Mouse (Mus musculus): ENCODE measurements around the gene Cldn18. TPM values are rescaled to one million over a fixed set of nuclear protein-coding genes. Genes with fewer than 3 reads are reported as not detected.
A peak's percentile ranks its signal among the peaks of the same experiment; 100 is the strongest.

Gene Cldn18
- 3.5 and 5.1 TPM in 2 replicates for polyA plus RNA-seq (2014; fragmentation: Nextera tagmentation; extraction: Ambion mirVana)

GRCm38 (mm10) chr9:99717134-99717533, at the start of gene Cldn18:
Cldn18 (minus strand) TSS chr9:99717267.
- no peak within 1 kb of the TSS for H3K27ac ChIP-seq (ENCODE audit: low read depth)

DNA sequence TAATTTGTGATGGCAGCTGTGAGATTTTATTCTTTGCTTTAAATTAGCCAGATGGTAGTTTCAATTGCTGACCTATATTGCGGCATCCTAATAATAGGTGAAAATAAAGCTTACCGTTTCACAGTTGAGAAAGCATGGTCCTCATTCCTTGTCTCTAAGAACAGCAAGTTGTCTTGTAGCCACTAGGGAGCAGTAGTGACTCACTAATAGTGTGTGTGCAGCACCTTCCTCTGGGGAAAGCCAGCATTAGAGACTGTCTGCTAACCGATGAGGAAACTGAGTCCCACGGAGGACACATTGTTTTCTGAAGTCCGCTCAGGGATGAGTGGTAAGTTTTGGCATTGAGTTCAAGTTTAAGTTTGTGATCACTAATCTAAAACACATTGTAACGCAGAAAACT, 46.5 kb upstream of the Cldn18 start:
- Histone ChIP-seq H3K4me1 (replicated peaks; ENCODE audit: control insufficient read depth, insufficient read depth, low read length) (no peaks in the 10 kb centered on the region), H3K4me3 (ENCODE audit: low read depth, low read length) (no peak overlapping the region), H3K27me3 (replicated peaks; ENCODE audit: control insufficient read depth, insufficient read depth, low read length) (no peaks in the 10 kb centered on the region), H3K36me3 (ENCODE audit: control insufficient read depth, insufficient read depth, low read length) (no peaks in the 10 kb centered on the region), H3K4me2 (ENCODE audit: low read length) (no peak overlapping the region), H3K9me3 (ENCODE audit: control insufficient read depth, low read length) (no peaks in the 10 kb centered on the region), H3K9ac (ENCODE audit: low read length) (no peak overlapping the region), H3K27ac (ENCODE audit: low read depth) (no peak overlapping the region)
- 66% methylated on average over 6 of the region's 6 CpGs for WGBS
- no peak for DNase-seq (ENCODE audit: low spot score)
- no peak for ATAC-seq (replicated peaks; ENCODE audit: low FRiP score, low TSS enrichment, low read depth)

More at GRCm38 (mm10) chr9:99717134-99717533, at the start of gene Cldn18:
- Histone ChIP-seq H3K9me3 (ENCODE audit: control insufficient read depth, low read length) (no peaks in the 10 kb centered on the region), H3K4me2 (ENCODE audit: low read length) (no peak within 1 kb of the TSS), H3K4me1 (replicated peaks; ENCODE audit: control insufficient read depth, insufficient read depth, low read length) (no peaks in the 10 kb centered on the region), H3K9ac (ENCODE audit: low read length) (no peak within 1 kb of the TSS), H3K27me3 (replicated peaks; ENCODE audit: control insufficient read depth, insufficient read depth, low read length) (no peaks in the 10 kb centered on the region), H3K36me3 (ENCODE audit: control insufficient read depth, insufficient read depth, low read length) (no peaks in the 10 kb centered on the region), H3K4me3 (ENCODE audit: low read depth, low read length) (no peak within 1 kb of the TSS)
- WGBS: 84% methylated on average over 14 of the region's 14 CpGs
- no peak for ATAC-seq (replicated peaks; ENCODE audit: low FRiP score, low TSS enrichment, low read depth)
- no peak for DNase-seq (ENCODE audit: low spot score)

DNA sequence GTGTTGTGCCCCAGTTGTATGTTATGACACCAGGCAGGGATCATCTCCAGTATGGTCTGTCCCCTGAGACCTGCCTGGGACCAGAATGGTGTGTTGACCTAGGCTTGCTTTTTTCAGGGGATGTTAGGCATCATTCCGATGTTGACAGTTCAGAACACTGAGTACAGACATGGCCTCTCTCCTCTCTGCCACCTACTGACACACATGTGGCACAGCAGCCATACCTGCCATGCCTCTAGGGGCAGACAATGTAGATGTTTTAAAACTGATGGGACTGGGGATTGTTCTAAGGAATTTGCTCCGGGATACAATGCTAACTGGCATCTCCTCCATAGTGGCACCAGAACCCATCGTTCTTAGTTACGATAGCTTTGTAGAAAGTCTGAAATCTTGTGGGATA, 33.2 kb upstream of the Cldn18 start:
- H3K27me3 ChIP-seq (replicated peaks; ENCODE audit: control insufficient read depth, insufficient read depth, low read length): no peaks in the 10 kb centered on the region
- ATAC-seq (replicated peaks; ENCODE audit: low FRiP score, low TSS enrichment, low read depth) (no peak), DNase-seq (ENCODE audit: low spot score) (peak; percentile 43)
- no peaks in the 10 kb centered on the region for H3K36me3 ChIP-seq (ENCODE audit: control insufficient read depth, insufficient read depth, low read length)
- H3K4me1 ChIP-seq (replicated peaks; ENCODE audit: control insufficient read depth, insufficient read depth, low read length): no peaks in the 10 kb centered on the region
- H3K9me3 ChIP-seq (ENCODE audit: control insufficient read depth, low read length): no peaks in the 10 kb centered on the region
- H3K27ac ChIP-seq (ENCODE audit: low read depth): no peak overlapping the region
- no peak overlapping the region for H3K4me3 ChIP-seq (ENCODE audit: low read depth, low read length)
- H3K4me2 ChIP-seq (ENCODE audit: low read length): no peak overlapping the region
- H3K9ac ChIP-seq (ENCODE audit: low read length): no peak overlapping the region
- WGBS: 77% methylated on average over 4 of the region's 4 CpGs

GRCm38 (mm10) chr9:99748279-99748678, 31.2 kb upstream of the Cldn18 start:
- no peaks in the 10 kb centered on the region for H3K36me3 ChIP-seq (ENCODE audit: control insufficient read depth, insufficient read depth, low read length)
- H3K27me3 ChIP-seq (replicated peaks; ENCODE audit: control insufficient read depth, insufficient read depth, low read length): no peaks in the 10 kb centered on the region
- no peaks in the 10 kb centered on the region for H3K4me1 ChIP-seq (replicated peaks; ENCODE audit: control insufficient read depth, insufficient read depth, low read length)
- H3K4me3 ChIP-seq (ENCODE audit: low read depth, low read length): no peak overlapping the region
- no peaks in the 10 kb centered on the region for H3K9me3 ChIP-seq (ENCODE audit: control insufficient read depth, low read length)
- ATAC-seq (replicated peaks; ENCODE audit: low FRiP score, low TSS enrichment, low read depth) (no peak), DNase-seq (ENCODE audit: low spot score) (no peak)
- 92% methylated on average over 1 of the region's 1 CpGs for WGBS
- H3K4me2 ChIP-seq (ENCODE audit: low read length): no peak overlapping the region
- H3K27ac ChIP-seq (ENCODE audit: low read depth): no peak overlapping the region
- no peak overlapping the region for H3K9ac ChIP-seq (ENCODE audit: low read length)

GRCm38 (mm10) chr9:99747731-99748130, 30.7 kb upstream of the Cldn18 start:
- no peak for ATAC-seq (replicated peaks; ENCODE audit: low FRiP score, low TSS enrichment, low read depth)
- no peak overlapping the region for H3K9ac ChIP-seq (ENCODE audit: low read length)
- H3K9me3 ChIP-seq (ENCODE audit: control insufficient read depth, low read length): no peaks in the 10 kb centered on the region
- 69% methylated on average over 4 of the region's 4 CpGs for WGBS
- H3K4me3 ChIP-seq (ENCODE audit: low read depth, low read length): no peak overlapping the region
- DNase-seq (ENCODE audit: low spot score): no peak
- no peak overlapping the region for H3K4me2 ChIP-seq (ENCODE audit: low read length)
- H3K36me3 ChIP-seq (ENCODE audit: control insufficient read depth, insufficient read depth, low read length): no peaks in the 10 kb centered on the region
- no peaks in the 10 kb centered on the region for H3K4me1 ChIP-seq (replicated peaks; ENCODE audit: control insufficient read depth, insufficient read depth, low read length)
- H3K27ac ChIP-seq (ENCODE audit: low read depth): no peak overlapping the region
- H3K27me3 ChIP-seq (replicated peaks; ENCODE audit: control insufficient read depth, insufficient read depth, low read length): no peaks in the 10 kb centered on the region

- Histone ChIP-seq H3K9ac (ENCODE audit: low read length) (no peak overlapping the region), H3K4me1 (replicated peaks; ENCODE audit: control insufficient read depth, insufficient read depth, low read length) (no peaks in the 10 kb centered on the region), H3K4me3 (ENCODE audit: low read depth, low read length) (no peak overlapping the region), H3K36me3 (ENCODE audit: control insufficient read depth, insufficient read depth, low read length) (no peaks in the 10 kb centered on the region), H3K27me3 (replicated peaks; ENCODE audit: control insufficient read depth, insufficient read depth, low read length) (no peaks in the 10 kb centered on the region), H3K27ac (ENCODE audit: low read depth) (no peak overlapping the region), H3K4me2 (ENCODE audit: low read length) (no peak overlapping the region), H3K9me3 (ENCODE audit: control insufficient read depth, low read length) (no peaks in the 10 kb centered on the region)
- ATAC-seq (replicated peaks; ENCODE audit: low FRiP score, low TSS enrichment, low read depth) (no peak), DNase-seq (ENCODE audit: low spot score) (no peak)
- WGBS: 76% methylated on average over 5 of the region's 5 CpGs
Observed at GRCm38 (mm10) chr9:99744548-99744947, 27.5 kb upstream of the Cldn18 start.

- 40% methylated on average over 15 of the region's 15 CpGs for WGBS
- Histone ChIP-seq H3K4me3 (ENCODE audit: low read depth, low read length) (no peak overlapping the region), H3K36me3 (ENCODE audit: control insufficient read depth, insufficient read depth, low read length) (no peaks in the 10 kb centered on the region), H3K9me3 (ENCODE audit: control insufficient read depth, low read length) (peaks cover under 1% of the 10 kb centered on the region), H3K27me3 (replicated peaks; ENCODE audit: control insufficient read depth, insufficient read depth, low read length) (no peaks in the 10 kb centered on the region), H3K27ac (ENCODE audit: low read depth) (no peak overlapping the region), H3K9ac (ENCODE audit: low read length) (no peak overlapping the region), H3K4me2 (ENCODE audit: low read length) (no peak overlapping the region), H3K4me1 (replicated peaks; ENCODE audit: control insufficient read depth, insufficient read depth, low read length) (no peaks in the 10 kb centered on the region)
- ATAC-seq (replicated peaks; ENCODE audit: low FRiP score, low TSS enrichment, low read depth) (peak; percentile 70; the same call in 1 of the 2 replicates), DNase-seq (ENCODE audit: low spot score) (peak; percentile 85)
Observed at GRCm38 (mm10) chr9:99729943-99730646, 13.0 kb upstream of the Cldn18 start.

DNA sequence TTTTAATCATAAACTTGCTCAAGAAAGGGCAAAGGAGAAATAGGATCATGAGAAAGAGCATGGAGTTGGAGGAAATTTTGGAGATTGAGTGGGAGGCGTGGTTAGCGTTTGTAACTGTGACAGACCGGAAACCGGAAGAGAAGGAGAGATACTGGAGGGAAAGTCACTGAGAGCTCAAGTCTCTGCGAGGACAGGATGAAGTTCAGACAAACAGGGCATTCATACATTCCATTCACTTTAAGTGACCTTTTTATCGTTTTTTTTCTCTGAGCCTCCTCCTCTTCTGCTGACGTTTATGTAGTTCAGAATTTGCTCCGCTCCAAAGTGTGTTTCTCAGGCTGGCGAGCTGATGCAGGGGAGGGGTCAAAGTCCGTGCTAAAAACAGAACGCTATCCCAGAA, 10.8 kb upstream of the Cldn18 start:
- WGBS: 57% methylated on average over 11 of the region's 11 CpGs
- Histone ChIP-seq H3K4me3 (ENCODE audit: low read depth, low read length) (no peak overlapping the region), H3K9ac (ENCODE audit: low read length) (no peak overlapping the region), H3K27me3 (replicated peaks; ENCODE audit: control insufficient read depth, insufficient read depth, low read length) (no peaks in the 10 kb centered on the region), H3K27ac (ENCODE audit: low read depth) (no peak overlapping the region), H3K9me3 (ENCODE audit: control insufficient read depth, low read length) (no peaks in the 10 kb centered on the region), H3K4me1 (replicated peaks; ENCODE audit: control insufficient read depth, insufficient read depth, low read length) (no peaks in the 10 kb centered on the region), H3K4me2 (ENCODE audit: low read length) (no peak overlapping the region), H3K36me3 (ENCODE audit: control insufficient read depth, insufficient read depth, low read length) (no peaks in the 10 kb centered on the region)
- ATAC-seq (replicated peaks; ENCODE audit: low FRiP score, low TSS enrichment, low read depth) (no peak), DNase-seq (ENCODE audit: low spot score) (no peak)

DNA sequence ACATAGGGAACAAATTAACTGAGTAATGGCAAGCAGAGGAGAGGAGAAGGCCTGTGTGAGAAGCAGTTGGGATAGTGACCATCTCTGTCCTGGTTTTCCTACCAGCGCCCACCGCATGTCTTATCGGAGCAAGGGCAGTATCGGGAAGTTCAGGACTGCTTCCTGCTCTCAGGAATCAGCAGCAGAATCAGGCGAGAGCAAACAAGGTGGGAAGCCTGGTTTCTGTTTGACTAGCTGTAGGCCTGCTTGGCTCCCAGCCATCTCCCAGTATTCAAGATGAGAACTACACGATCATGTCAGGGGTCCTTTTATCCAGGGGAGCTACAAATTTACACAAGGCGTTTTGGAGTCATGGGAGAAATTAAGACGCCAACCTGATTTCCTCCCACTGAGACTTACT, 8.2 kb upstream of the Cldn18 start:
- Histone ChIP-seq H3K36me3 (ENCODE audit: control insufficient read depth, insufficient read depth, low read length) (no peaks in the 10 kb centered on the region), H3K27me3 (replicated peaks; ENCODE audit: control insufficient read depth, insufficient read depth, low read length) (no peaks in the 10 kb centered on the region), H3K4me2 (ENCODE audit: low read length) (no peak overlapping the region), H3K27ac (ENCODE audit: low read depth) (no peak overlapping the region), H3K9ac (ENCODE audit: low read length) (no peak overlapping the region), H3K4me3 (ENCODE audit: low read depth, low read length) (no peak overlapping the region), H3K4me1 (replicated peaks; ENCODE audit: control insufficient read depth, insufficient read depth, low read length) (no peaks in the 10 kb centered on the region), H3K9me3 (ENCODE audit: control insufficient read depth, low read length) (no peaks in the 10 kb centered on the region)
- ATAC-seq (replicated peaks; ENCODE audit: low FRiP score, low TSS enrichment, low read depth) (no peak), DNase-seq (ENCODE audit: low spot score) (no peak)
- 63% methylated on average over 8 of the region's 8 CpGs for WGBS

All from intestine, embryonic 14.5 days (tissue).